Mouse (Mus musculus) heart, embryonic 12.5 days (tissue): ENCODE results near the gene Plcb4. TPM values are rescaled to one million over a fixed set of nuclear protein-coding genes. Genes with fewer than 3 reads are reported as not detected.
A peak's percentile ranks its signal among the peaks of the same experiment; 100 is the strongest.

Experiments used
- ATAC-seq: fragments of 200-750 bp; cut with Nextera tagmentation; 2 replicates; pipeline ENCODE4 v1.8.0; 2017; ENCODE audit warnings: moderate TSS enrichment, moderate library complexity; ENCODE audit not compliant: insufficient number of reproducible peaks, low FRiP score
- H3K27ac ChIP-seq: fragments of 300-500 bp; sonication (generic); 2 replicates; pipeline ENCODE4 v1.5.1; 2016; ENCODE audit warnings: mild to moderate bottlenecking, moderate library complexity; ENCODE audit not compliant: poor library complexity, severe bottlenecking
- H3K27me3 ChIP-seq: fragments of 300-500 bp; sonication (generic); replicated peaks from 2 replicates; pipeline ENCODE4 v1.6.1; 2016; ENCODE audit warnings: mild to moderate bottlenecking, moderate library complexity
- H3K36me3 ChIP-seq: fragments of 300-500 bp; sonication (generic); 2 replicates; pipeline ENCODE4 v1.6.1; 2016; ENCODE audit warnings: mild to moderate bottlenecking, moderate library complexity
- H3K4me1 ChIP-seq: fragments of 300-500 bp; sonication (generic); replicated peaks from 2 replicates; pipeline ENCODE4 v1.6.1; 2016; ENCODE audit warnings: mild to moderate bottlenecking
- H3K4me2 ChIP-seq: fragments of 300-500 bp; sonication (generic); 2 replicates; pipeline ENCODE4 v1.6.1; 2016; ENCODE audit warnings: mild to moderate bottlenecking, moderate library complexity
- H3K4me3 ChIP-seq: fragments of 300-500 bp; sonication (generic); 2 replicates; pipeline ENCODE4 v1.5.1; 2016; ENCODE audit warnings: mild to moderate bottlenecking
- H3K9ac ChIP-seq: fragments of 300-500 bp; sonication (generic); 2 replicates; pipeline ENCODE4 v1.6.1; 2016; ENCODE audit warnings: mild to moderate bottlenecking, moderate library complexity
- H3K9me3 ChIP-seq: fragments of 300-500 bp; sonication (generic); replicated peaks from 2 replicates; pipeline ENCODE4 v1.6.1; 2016; ENCODE audit warnings: mild to moderate bottlenecking, moderate library complexity
- WGBS: fragments of 180-500 bp; shearing (Covaris S2); methylation state at CpG from one replicate; pipeline ENCODE4 v1.1.7; 2016; 5-methylcytosine and 5-hydroxymethylcytosine counted together
- polyA plus RNA-seq: library from polyadenylated mRNA; unstranded; fragments of >200 nt; fragmentation: Nextera tagmentation; extraction: Ambion mirVana; gene quantifications from 2 replicates; pipeline ENCODE4 v1.2.1, GENCODE M21; 2016

Plcb4 gene
- polyA plus RNA-seq, 1 experiment from 2014 or later, result 33.2 TPM

DNA sequence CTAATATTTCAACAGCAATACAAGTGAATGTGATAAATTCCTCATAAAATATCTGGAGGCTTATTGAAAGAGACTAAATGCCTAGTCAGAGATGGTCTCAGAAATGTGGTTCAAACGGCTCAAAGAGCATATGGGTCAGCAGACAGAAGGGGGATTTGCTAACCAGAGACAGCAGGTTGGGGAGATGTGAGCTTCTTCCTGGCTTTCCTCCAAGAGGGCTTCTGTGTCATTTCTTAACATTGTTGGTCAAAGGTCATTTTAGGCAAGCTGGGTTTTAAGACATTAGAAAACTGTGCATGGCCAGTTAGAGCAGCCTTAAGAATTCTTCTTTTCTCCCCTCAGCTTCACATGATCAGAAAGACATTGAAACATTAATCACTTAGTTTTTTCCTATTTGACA, 178.9 kb downstream of the Plcb4 start:
- Histone ChIP-seq H3K4me1 (peaks cover 27% of the 10 kb centered on the region), H3K9me3 (no peaks in the 10 kb centered on the region), H3K4me2 (no peak overlapping the region), H3K4me3 (no peak overlapping the region), H3K36me3 (no peaks in the 10 kb centered on the region), H3K27me3 (no peaks in the 10 kb centered on the region), H3K27ac (no peak overlapping the region), H3K9ac (no peak overlapping the region)
- 51% methylated on average over 1 of the region's 1 CpGs for WGBS
- ATAC-seq, result no peak

DNA sequence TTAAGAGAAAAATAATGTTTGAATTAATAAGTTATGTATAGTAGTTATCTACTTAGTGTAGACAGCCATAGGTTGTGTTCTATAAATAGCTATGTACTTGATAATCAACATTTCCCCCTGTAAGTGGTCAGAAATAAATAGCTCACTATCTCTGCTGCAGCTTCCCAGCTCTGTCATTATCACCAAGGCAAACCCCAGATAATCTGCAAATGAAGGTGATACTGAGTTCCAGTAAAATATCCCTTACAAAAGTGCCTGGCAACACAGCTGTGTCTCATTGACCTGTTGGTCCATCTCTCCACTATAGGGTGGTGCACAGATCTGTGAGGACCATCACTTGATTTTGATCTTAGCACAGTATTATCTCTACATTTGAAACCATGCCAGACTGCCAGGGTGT, 179.3 kb downstream of the Plcb4 start:
- no peaks in the 10 kb centered on the region for H3K9me3 ChIP-seq
- H3K4me1 ChIP-seq, result peaks cover 27% of the 10 kb centered on the region
- peak overlapping the region; percentile 34; the same call in 1 of the 2 replicates for H3K4me2 ChIP-seq
- no peak overlapping the region for H3K27ac ChIP-seq
- no peaks in the 10 kb centered on the region for H3K27me3 ChIP-seq
- no peaks in the 10 kb centered on the region for H3K36me3 ChIP-seq
- no peak overlapping the region for H3K4me3 ChIP-seq
- no peak overlapping the region for H3K9ac ChIP-seq
- no peak for ATAC-seq

DNA sequence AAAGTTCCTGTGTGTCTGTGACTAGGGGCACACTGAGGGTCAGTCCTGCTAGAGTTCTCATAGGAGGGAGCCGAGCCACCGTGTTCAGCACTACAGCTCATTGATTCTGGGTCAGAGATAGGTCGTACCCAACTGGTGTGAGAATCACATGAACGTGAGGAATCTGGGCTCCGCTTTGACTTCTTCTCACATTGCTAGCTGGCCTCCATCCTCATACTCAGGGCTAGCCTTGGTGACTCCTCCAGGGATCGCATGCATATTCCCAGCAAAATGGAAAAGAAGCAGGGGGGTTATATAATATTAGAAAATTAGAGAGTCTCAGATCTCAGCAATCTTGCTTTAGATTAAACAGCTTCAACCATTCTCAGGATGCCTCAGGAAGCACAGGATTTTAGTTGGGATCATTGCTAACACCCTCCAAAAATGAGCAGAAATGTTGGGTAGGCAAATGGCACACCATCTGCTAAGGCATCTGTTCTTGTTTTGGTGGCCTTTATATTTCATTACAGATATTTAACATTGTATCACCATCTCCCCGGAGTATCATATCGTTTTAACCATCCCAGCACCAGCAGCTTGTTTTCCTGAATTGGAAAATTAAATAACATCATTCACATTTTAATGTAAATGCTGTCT, 180.0 kb downstream of the Plcb4 start:
- H3K4me2 ChIP-seq, result no peak overlapping the region
- H3K27me3 ChIP-seq, result no peaks in the 10 kb centered on the region
- ATAC-seq, result no peak
- 0 out of 2 replicates have a peak overlapping the region, but pooled peaks have one; percentile 3 for H3K27ac ChIP-seq
- H3K9me3 ChIP-seq, result no peaks in the 10 kb centered on the region
- peaks cover 33% of the 10 kb centered on the region for H3K4me1 ChIP-seq
- 68% methylated on average over 8 of the region's 8 CpGs for WGBS
- no peaks in the 10 kb centered on the region for H3K36me3 ChIP-seq
- H3K4me3 ChIP-seq, result no peak overlapping the region
- no peak overlapping the region for H3K9ac ChIP-seq

DNA sequence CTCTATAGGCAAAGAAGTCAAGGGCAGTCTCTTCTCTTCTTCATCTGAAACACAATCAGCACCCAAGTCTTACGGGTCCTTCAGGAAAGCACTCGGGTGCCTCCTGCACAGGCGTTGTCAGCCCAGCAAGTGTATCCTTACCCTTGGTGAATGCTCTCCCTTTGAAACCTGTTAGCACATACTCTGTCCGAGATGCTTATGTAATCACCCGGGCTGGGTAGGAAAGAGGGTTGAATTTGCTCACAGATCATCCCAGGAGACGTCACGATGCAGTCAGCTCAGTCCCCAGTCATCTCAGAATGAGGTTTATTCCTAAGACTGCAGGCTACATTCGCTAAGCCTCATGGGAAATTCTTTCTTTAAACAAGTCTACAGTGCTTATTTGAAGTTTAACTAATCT, 184.9 kb downstream of the Plcb4 start:
- H3K4me3 ChIP-seq, result no peak overlapping the region
- peaks cover 24% of the 10 kb centered on the region for H3K4me1 ChIP-seq
- 59% methylated on average over 8 of the region's 8 CpGs for WGBS
- no peaks in the 10 kb centered on the region for H3K36me3 ChIP-seq
- no peak for ATAC-seq
- H3K27me3 ChIP-seq, result no peaks in the 10 kb centered on the region
- no peaks in the 10 kb centered on the region for H3K9me3 ChIP-seq
- no peak overlapping the region for H3K27ac ChIP-seq
- H3K4me2 ChIP-seq, result no peak overlapping the region
- no peak overlapping the region for H3K9ac ChIP-seq

DNA sequence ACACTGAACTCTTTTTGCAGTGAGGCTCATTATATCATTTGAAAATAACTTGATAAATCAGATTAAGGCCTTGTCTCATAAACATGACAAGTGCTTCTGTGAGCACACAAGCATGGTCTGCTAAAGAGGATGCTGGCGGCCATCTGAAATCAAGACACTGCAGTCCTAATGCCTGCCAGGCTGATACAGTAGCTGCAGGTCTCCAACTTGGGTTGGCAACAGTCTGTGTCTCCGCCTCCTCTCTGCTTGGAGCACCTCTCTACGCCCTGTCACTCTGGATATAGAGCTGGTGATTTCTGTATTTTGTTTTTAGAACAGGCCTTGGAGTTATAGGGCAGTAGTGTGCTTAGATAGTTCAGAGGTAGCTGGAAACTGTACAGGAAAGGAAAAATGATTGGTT, 188.1 kb downstream of the Plcb4 start:
- H3K27ac ChIP-seq, result no peak overlapping the region
- ATAC-seq, result no peak
- no peak overlapping the region for H3K4me2 ChIP-seq
- WGBS, result 84% methylated on average over 3 of the region's 3 CpGs
- H3K9ac ChIP-seq, result no peak overlapping the region
- no peaks in the 10 kb centered on the region for H3K9me3 ChIP-seq
- H3K36me3 ChIP-seq, result no peaks in the 10 kb centered on the region
- H3K4me3 ChIP-seq, result no peak overlapping the region
- peaks cover 35% of the 10 kb centered on the region for H3K4me1 ChIP-seq
- no peaks in the 10 kb centered on the region for H3K27me3 ChIP-seq

DNA sequence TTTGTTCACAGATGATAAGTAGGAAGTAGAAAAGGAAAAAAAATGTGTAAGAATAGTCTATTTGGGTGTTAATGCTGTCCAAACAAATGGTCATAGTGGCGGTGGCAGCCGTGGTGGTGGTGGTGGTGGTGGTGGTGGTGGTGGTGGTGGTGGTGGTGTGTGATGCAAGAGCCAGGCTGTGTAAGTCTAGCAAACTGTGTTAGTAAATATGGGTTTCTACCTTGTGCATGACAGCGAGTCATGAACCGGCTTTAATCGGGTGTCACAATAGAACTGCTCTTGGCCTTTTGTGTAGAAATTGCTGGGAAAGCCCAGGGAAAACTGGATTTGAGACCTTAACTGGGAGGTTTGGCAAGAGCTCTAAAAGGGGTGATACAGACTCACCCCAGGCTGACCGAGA, 188.9 kb downstream of the Plcb4 start:
- Histone ChIP-seq H3K4me1 (peaks cover 36% of the 10 kb centered on the region), H3K27me3 (no peaks in the 10 kb centered on the region), H3K36me3 (no peaks in the 10 kb centered on the region), H3K9ac (no peak overlapping the region), H3K4me2 (no peak overlapping the region), H3K27ac (no peak overlapping the region), H3K4me3 (no peak overlapping the region), H3K9me3 (no peaks in the 10 kb centered on the region)
- WGBS, result 84% methylated on average over 6 of the region's 6 CpGs
- no peak for ATAC-seq

DNA sequence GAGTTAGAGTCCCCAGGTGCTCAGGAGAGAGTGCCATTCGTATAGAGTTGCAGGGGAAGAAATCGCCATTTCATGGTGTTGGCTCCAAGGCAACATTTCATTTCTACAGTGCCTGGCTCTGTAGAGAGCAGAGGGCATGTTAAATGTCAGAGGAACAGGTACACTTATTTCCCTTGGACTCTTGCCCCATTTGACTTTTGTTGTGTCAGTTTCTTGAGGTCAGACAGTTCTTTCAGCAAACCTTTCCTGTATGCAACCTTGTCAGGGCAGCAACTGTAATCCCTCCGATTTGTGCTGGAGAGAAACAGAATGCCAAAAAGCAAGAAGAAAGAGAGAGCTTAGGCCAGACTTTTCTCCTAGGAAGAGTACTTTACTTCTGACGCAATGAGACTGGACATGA, 189.4 kb downstream of the Plcb4 start:
- H3K36me3 ChIP-seq, result no peaks in the 10 kb centered on the region
- no peak overlapping the region for H3K4me2 ChIP-seq
- no peak overlapping the region for H3K27ac ChIP-seq
- H3K4me3 ChIP-seq, result no peak overlapping the region
- no peak for ATAC-seq
- no peaks in the 10 kb centered on the region for H3K27me3 ChIP-seq
- WGBS, result 78% methylated on average over 4 of the region's 4 CpGs
- no peaks in the 10 kb centered on the region for H3K9me3 ChIP-seq
- H3K4me1 ChIP-seq, result peaks cover 38% of the 10 kb centered on the region
- no peak overlapping the region for H3K9ac ChIP-seq

DNA sequence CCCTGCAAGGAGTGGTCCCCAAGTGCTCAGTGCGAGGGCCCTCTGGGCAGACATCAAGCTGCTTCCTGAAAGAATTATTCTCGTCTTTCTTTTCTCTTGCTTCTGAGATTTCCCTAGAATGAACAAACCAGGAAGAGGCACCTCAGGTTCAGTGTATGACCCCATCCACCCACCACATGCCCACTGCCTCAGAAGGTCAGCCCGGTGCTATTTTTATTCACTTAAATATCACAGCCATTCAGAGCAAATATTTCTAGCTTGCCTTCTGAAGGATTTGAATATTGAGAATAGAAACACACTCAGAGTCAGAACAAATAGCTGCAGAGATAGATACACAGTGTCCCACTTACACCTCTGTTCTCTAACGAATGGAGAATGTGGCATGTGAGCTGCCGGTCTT, 193.2 kb downstream of the Plcb4 start:
- Histone ChIP-seq H3K27me3 (no peaks in the 10 kb centered on the region), H3K4me3 (no peak overlapping the region), H3K9ac (no peak overlapping the region), H3K4me2 (no peak overlapping the region), H3K9me3 (no peaks in the 10 kb centered on the region), H3K27ac (peak overlapping the region; percentile 1; the same call in 1 of the 2 replicates), H3K36me3 (no peaks in the 10 kb centered on the region), H3K4me1 (peaks cover 26% of the 10 kb centered on the region)
- 71% methylated on average over 5 of the region's 5 CpGs for WGBS
- no peak for ATAC-seq

DNA sequence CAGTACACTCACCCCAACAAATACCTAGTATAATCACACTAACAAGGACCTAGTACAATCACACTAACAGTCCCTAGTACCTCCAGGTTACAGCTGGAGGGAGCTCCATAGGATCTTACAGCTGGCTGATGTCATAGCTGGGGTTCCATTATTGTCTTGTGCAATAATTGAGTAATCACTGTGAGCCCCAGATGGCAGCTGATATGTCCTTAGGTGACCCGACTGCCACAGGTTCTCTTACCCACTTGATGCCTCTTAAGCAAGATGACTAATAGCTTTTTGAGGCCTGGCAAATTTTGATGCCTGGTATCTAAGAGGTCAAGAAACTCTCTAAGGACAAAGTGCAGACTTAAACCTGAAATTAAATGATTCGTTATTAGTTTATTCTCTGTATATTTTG, 194.3 kb downstream of the Plcb4 start:
- no peak overlapping the region for H3K4me3 ChIP-seq
- no peak overlapping the region for H3K4me2 ChIP-seq
- ATAC-seq, result no peak
- H3K9me3 ChIP-seq, result no peaks in the 10 kb centered on the region
- H3K36me3 ChIP-seq, result no peaks in the 10 kb centered on the region
- H3K9ac ChIP-seq, result no peak overlapping the region
- peaks cover 21% of the 10 kb centered on the region for H3K4me1 ChIP-seq
- no peak overlapping the region for H3K27ac ChIP-seq
- no peaks in the 10 kb centered on the region for H3K27me3 ChIP-seq
- WGBS, result 64% methylated on average over 2 of the region's 2 CpGs

DNA sequence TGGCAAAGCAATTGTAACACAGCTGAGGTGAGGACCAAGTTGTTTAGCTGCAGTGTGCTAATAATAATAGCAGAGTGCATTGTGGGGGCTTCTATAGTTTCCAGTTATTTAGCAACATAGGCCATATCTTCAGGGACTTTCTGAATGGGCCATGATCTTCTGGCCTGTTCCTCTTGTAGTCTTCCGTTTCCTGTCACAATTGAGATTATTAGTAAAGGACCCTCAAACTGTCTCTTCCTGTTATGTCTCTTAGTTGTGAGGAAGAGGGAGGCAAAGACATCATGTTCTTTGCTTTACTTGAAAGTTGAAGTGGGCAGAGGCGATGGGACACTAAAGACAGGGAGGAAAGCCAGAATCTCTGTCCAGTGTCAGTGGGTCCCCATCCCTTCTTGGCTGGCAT, 195.2 kb downstream of the Plcb4 start:
- H3K27me3 ChIP-seq, result no peaks in the 10 kb centered on the region
- no peak overlapping the region for H3K4me3 ChIP-seq
- no peak for ATAC-seq
- H3K27ac ChIP-seq, result no peak overlapping the region
- whole genome bisulfite sequencing, result 65% methylated on average over 2 of the region's 2 CpGs
- H3K36me3 ChIP-seq, result no peaks in the 10 kb centered on the region
- no peaks in the 10 kb centered on the region for H3K9me3 ChIP-seq
- H3K4me1 ChIP-seq, result peaks cover 15% of the 10 kb centered on the region; the same call in 1 of the 2 replicates
- no peak overlapping the region for H3K4me2 ChIP-seq
- H3K9ac ChIP-seq, result no peak overlapping the region

DNA sequence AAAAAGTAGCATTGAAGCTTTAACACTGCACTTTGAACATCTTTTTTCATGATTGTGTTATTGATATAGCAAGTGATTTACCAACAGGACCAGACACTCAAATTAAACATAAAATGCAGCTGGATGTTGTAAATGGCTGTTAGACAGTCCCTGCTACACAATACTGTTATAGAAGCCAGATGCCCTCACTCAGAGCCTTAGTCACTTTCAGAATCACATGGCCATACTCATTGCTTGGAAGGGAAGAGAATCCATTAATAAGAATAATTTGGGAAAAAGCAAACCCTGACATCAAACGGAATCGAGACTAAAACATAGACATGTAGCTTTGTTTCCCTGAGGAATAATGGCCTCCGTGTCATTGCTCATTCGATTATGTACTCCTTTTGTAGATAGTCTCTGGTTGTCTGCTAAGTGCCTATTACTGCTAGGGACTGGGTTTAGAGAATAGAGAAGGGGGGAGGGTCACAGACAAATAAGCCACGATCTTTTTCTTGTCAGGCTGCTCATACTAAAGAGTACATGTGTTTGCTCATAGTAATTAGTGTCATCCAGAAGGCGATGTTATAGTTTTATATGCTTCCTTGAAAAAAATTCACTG, 197.2 kb downstream of the Plcb4 start:
- H3K27ac ChIP-seq, result no peak overlapping the region
- H3K9ac ChIP-seq, result no peak overlapping the region
- no peak for ATAC-seq
- H3K4me3 ChIP-seq, result no peak overlapping the region
- 82% methylated on average over 6 of the region's 6 CpGs for WGBS
- H3K4me2 ChIP-seq, result no peak overlapping the region
- peaks cover 11% of the 10 kb centered on the region; the same call in 1 of the 2 replicates for H3K4me1 ChIP-seq
- no peaks in the 10 kb centered on the region for H3K36me3 ChIP-seq
- no peaks in the 10 kb centered on the region for H3K9me3 ChIP-seq
- H3K27me3 ChIP-seq, result no peaks in the 10 kb centered on the region

DNA sequence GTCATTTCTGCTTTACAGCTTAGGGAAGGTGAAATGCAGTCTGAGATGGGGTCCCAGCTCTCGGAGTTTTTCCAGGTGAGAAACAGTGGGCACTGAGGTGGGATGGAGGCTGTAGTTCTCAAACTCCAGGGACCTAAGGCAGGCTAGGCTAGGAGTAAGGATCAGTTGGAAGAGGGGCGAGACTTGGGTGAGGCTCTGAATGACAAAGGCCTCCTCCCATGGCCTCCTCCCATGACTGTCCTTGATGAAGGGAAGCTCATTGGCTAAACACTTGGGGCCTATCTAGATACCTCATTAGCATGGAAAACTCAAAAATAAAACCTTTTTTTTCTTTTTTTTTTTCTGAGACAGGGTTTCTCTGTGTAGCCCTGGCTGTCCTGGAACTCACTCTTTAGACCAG, 198.0 kb downstream of the Plcb4 start:
- WGBS, result 90% methylated on average over 2 of the region's 2 CpGs
- H3K27ac ChIP-seq, result no peak overlapping the region
- H3K9ac ChIP-seq, result no peak overlapping the region
- H3K4me1 ChIP-seq, result peaks cover 10% of the 10 kb centered on the region
- no peak overlapping the region for H3K4me3 ChIP-seq
- no peaks in the 10 kb centered on the region for H3K9me3 ChIP-seq
- H3K36me3 ChIP-seq, result no peaks in the 10 kb centered on the region
- no peaks in the 10 kb centered on the region for H3K27me3 ChIP-seq
- ATAC-seq, result no peak
- no peak overlapping the region for H3K4me2 ChIP-seq
